Mouse (Mus musculus): ENCODE measurements around the gene Rarb.

- TF ChIP-seq CTCF (conservative IDR thresholded peaks at IDR 0.05; ENCODE audit: low read length) = no peak
- no peak for TF ChIP-seq POU5F1 (IDR thresholded peaks at IDR 0.05; ENCODE audit: borderline replicate concordance, low read length)
These were observed 123.4 kb downstream of the Rarb start for GRCm38 (mm10) chr14:16695453-16696120.
